Mouse (Mus musculus) heart, postnatal 0 days (tissue): ENCODE data around the gene Serac1. TPM values are rescaled to one million over a fixed set of nuclear protein-coding genes. Genes with fewer than 3 reads are reported as not detected.

Experiments used
- ATAC-seq: fragments of 200-750 bp; cut with Nextera tagmentation; 2 replicates; pipeline ENCODE4 v1.8.0; 2017; ENCODE audit warnings: low read depth, moderate number of reproducible peaks, moderate library complexity; ENCODE audit not compliant: insufficient read depth
- DNase-seq: peaks from one replicate; pipeline ENCODE4 v3.0.0-alpha.2; 2016; ENCODE audit warnings: low spot score
- H3K27ac ChIP-seq: fragments of 300-500 bp; sonication (generic); 2 replicates; pipeline ENCODE4 v1.5.1; 2014; ENCODE audit warnings: low read depth, mild to moderate bottlenecking
- H3K27me3 ChIP-seq: fragments of 300-500 bp; sonication (generic); 2 replicates; pipeline ENCODE4 v1.6.1; 2014; ENCODE audit warnings: low read length, mixed read lengths; ENCODE audit not compliant: control insufficient read depth, insufficient read depth
- H3K36me3 ChIP-seq: fragments of 300-500 bp; sonication (generic); replicated peaks from 2 replicates; pipeline ENCODE4 v1.6.1; 2014; ENCODE audit warnings: low read length, mixed read lengths; ENCODE audit not compliant: control insufficient read depth, insufficient read depth
- H3K4me1 ChIP-seq: fragments of 300-500 bp; sonication (generic); 2 replicates; pipeline ENCODE4 v1.6.1; 2014; ENCODE audit warnings: antibody characterized with exemption; ENCODE audit not compliant: control insufficient read depth, insufficient read depth
- H3K4me2 ChIP-seq: fragments of 300-500 bp; sonication (generic); 2 replicates; pipeline ENCODE4 v1.6.1; 2014; ENCODE audit warnings: low read depth, mild to moderate bottlenecking, low read length, moderate library complexity
- H3K4me3 ChIP-seq: fragments of 300-500 bp; sonication (generic); 2 replicates; pipeline ENCODE4 v1.5.1; 2014; ENCODE audit warnings: low read depth, low read length
- H3K9ac ChIP-seq: fragments of 300-500 bp; sonication (generic); replicated peaks from 2 replicates; pipeline ENCODE4 v1.6.1; 2014; ENCODE audit warnings: low read depth, low read length, mixed read lengths
- H3K9me3 ChIP-seq: fragments of 300-500 bp; sonication (generic); replicated peaks from 2 replicates; pipeline ENCODE4 v1.6.1; 2016; ENCODE audit warnings: low read length; ENCODE audit not compliant: control insufficient read depth
- CTCF ChIP-seq: IDR thresholded peaks from 2 replicates; pipeline ENCODE4 v1.5.1; 2016; ENCODE audit warnings: antibody characterized with exemption, control low read depth, low read depth
- EP300 ChIP-seq: IDR thresholded peaks from 2 replicates; pipeline ENCODE4 v1.6.1; 2016; ENCODE audit warnings: antibody characterized with exemption, low read depth
- WGBS: fragments of 180-500 bp; shearing (Covaris S2); extraction: QIAGEN DNeasy Blood & Tissue Kit; methylation state at CpG from one replicate; pipeline ENCODE4 v1.1.7; 2014; 5-methylcytosine and 5-hydroxymethylcytosine counted together
- polyA plus RNA-seq: library from polyadenylated mRNA; unstranded; fragments of >200 nt; fragmentation: Nextera tagmentation; extraction: Ambion mirVana; gene quantifications from 2 replicates; pipeline ENCODE4 v1.2.1, GENCODE M21; 2015
- total RNA-seq: library from RNA; depleted of rRNA; stranded (reverse); fragments of >200 nt; gene quantifications from 2 replicates; pipeline ENCODE4 v1.2.3, GENCODE M21; 2014; ENCODE audit warnings: low replicate concordance

Serac1 gene
- total and polyA plus RNA-seq, 2 experiments from 2014 or later, result 4.2 to 5.5 TPM

DNA sequence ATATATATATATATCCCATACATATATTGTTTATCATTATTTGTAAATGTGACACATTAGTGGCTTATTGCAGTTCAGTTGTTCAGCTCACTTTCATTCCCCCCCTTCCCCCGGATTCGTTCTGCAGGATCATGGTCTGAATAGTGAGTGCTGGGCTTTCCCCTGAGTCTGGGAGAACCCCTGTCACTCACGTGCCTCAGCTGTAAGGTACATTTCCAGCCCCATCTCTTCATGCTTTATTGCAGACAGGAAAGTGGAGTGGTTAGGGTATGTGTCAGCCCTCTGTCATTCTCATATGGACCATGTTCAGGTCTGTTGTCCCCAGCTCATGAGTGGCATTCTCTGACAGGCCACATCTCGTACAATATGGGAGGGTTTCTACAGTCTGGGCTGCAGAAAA lies 66.5 kb downstream of the Serac1 start:
- Histone ChIP-seq H3K27ac (0 out of 2 replicates have a peak overlapping the region, but pooled peaks have one; percentile 8), H3K4me3 (no peak overlapping the region), H3K9me3 (no peaks in the 10 kb centered on the region), H3K4me2 (no peak overlapping the region), H3K4me1 (peaks cover 15% of the 10 kb centered on the region; the same call in 1 of the 2 replicates), H3K27me3 (no peaks in the 10 kb centered on the region), H3K36me3 (peaks cover 29% of the 10 kb centered on the region), H3K9ac (no peak overlapping the region)
- TF ChIP-seq CTCF, result no peak
- no peak for TF ChIP-seq EP300
- no peak for ATAC-seq
- no peak for DNase-seq
- 72% methylated on average over 4 of the region's 4 CpGs for WGBS

- 88% methylated on average over 4 of the region's 4 CpGs for WGBS
- ATAC-seq (no peak), DNase-seq (no peak)
- no peak overlapping the region for H3K9ac ChIP-seq
- TF ChIP-seq CTCF (no peak), EP300 (no peak)
- no peak overlapping the region for H3K4me3 ChIP-seq
- peaks cover 40% of the 10 kb centered on the region for H3K4me1 ChIP-seq
- H3K9me3 ChIP-seq, result no peaks in the 10 kb centered on the region
- H3K4me2 ChIP-seq, result no peak overlapping the region
- H3K27me3 ChIP-seq, result no peaks in the 10 kb centered on the region
- peaks cover 29% of the 10 kb centered on the region for H3K36me3 ChIP-seq
- 0 out of 2 replicates have a peak overlapping the region, but pooled peaks have one; percentile 11 for H3K27ac ChIP-seq
Observed at GRCm38 (mm10) chr17:6009606-6010005, 69.9 kb downstream of the Serac1 start.

GRCm38 (mm10) chr17:6008590-6008989 lies 71.0 kb downstream of the Serac1 start:
- no peak for DNase-seq
- Histone ChIP-seq H3K9ac (no peak overlapping the region), H3K4me1 (peaks cover 37% of the 10 kb centered on the region), H3K27ac (peak overlapping the region; percentile 43; the same call in 1 of the 2 replicates), H3K27me3 (no peaks in the 10 kb centered on the region), H3K9me3 (no peaks in the 10 kb centered on the region), H3K4me3 (no peak overlapping the region), H3K36me3 (peaks cover 29% of the 10 kb centered on the region), H3K4me2 (no peak overlapping the region)
- 49% methylated on average over 11 of the region's 11 CpGs for WGBS
- no peak for TF ChIP-seq CTCF
- no peak for TF ChIP-seq EP300
- no peak for ATAC-seq

- no peak for DNase-seq
- TF ChIP-seq CTCF (no peak), EP300 (no peak)
- Histone ChIP-seq H3K27me3 (no peaks in the 10 kb centered on the region), H3K36me3 (peaks cover 35% of the 10 kb centered on the region), H3K9me3 (no peaks in the 10 kb centered on the region), H3K4me3 (no peak overlapping the region), H3K4me2 (no peak overlapping the region), H3K4me1 (peaks cover 33% of the 10 kb centered on the region), H3K27ac (peak overlapping the region; percentile 27; the same call in 1 of the 2 replicates), H3K9ac (no peak overlapping the region)
- 74% methylated on average over 9 of the region's 9 CpGs for WGBS
- no peak for ATAC-seq
Observed at GRCm38 (mm10) chr17:6007902-6008301, 71.6 kb downstream of the Serac1 start.

DNA sequence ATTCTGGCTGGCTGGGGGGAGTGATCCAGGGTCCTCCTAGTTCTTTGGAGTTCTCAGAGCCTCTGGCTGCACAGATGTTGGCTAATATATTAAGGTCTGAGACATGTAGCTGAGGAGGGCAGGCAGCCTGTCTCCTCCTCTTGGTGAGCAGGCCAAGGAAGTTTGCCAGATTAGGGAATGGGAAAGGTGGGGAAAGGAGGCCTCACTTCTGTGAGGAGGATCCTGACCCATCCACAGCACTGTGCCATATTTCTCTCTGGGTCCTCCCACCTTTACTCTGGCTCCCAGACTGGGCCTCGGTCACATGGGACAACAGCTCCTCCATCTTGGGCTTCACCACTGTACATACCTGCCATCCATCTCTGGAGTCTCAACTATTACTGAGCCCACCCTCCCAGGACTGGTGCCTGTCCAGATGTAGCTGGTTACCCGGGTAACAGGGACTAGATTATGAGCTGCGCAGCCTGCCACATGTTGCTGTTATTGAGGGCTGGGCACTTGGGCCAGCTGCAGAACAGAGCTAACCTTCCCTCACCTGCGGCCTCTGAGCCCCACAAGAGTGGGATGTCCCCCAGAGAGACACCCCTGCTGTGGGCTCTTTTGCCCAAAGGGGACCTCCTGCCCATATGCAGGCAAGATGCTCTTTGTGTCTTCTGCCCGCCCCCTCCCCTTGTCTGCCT lies 72.3 kb downstream of the Serac1 start:
- H3K4me2 ChIP-seq, result no peak overlapping the region
- 81% methylated on average over 5 of the region's 5 CpGs for WGBS
- H3K9ac ChIP-seq, result no peak overlapping the region
- peak overlapping the region; percentile 27; the same call in 1 of the 2 replicates for H3K27ac ChIP-seq
- no peaks in the 10 kb centered on the region for H3K9me3 ChIP-seq
- peaks cover 39% of the 10 kb centered on the region for H3K4me1 ChIP-seq
- no peak for ATAC-seq
- no peaks in the 10 kb centered on the region for H3K27me3 ChIP-seq
- TF ChIP-seq CTCF (no peak), EP300 (no peak)
- no peak overlapping the region for H3K4me3 ChIP-seq
- no peak for DNase-seq
- H3K36me3 ChIP-seq, result peaks cover 35% of the 10 kb centered on the region
